Mouse (Mus musculus) kidney, postnatal 0 days (tissue): ENCODE measurements around the gene Gm39566. TPM values are rescaled to one million over a fixed set of nuclear protein-coding genes. Genes with fewer than 3 reads are reported as not detected.

ENCODE experiments used
- ATAC-seq: fragments of 200-750 bp; cut with Nextera tagmentation; replicated peaks from 2 replicates; pipeline ENCODE4 v1.8.0; 2017; ENCODE audit warnings: low read depth, moderate number of reproducible peaks, moderate TSS enrichment, moderate library complexity; ENCODE audit not compliant: low FRiP score
- DNase-seq: peaks from one replicate; pipeline ENCODE4 v3.0.0-alpha.2; 2016; ENCODE audit warnings: low spot score
- H3K27ac ChIP-seq: fragments of 300-500 bp; sonication (generic); 2 replicates; pipeline ENCODE4 v1.5.1; 2014; ENCODE audit warnings: mild to moderate bottlenecking
- H3K27me3 ChIP-seq: fragments of 300-500 bp; sonication (generic); 2 replicates; pipeline ENCODE4 v1.6.1; 2014; ENCODE audit warnings: low read length, mixed read lengths; ENCODE audit not compliant: insufficient read depth
- H3K36me3 ChIP-seq: fragments of 300-500 bp; sonication (generic); 2 replicates; pipeline ENCODE4 v1.6.1; 2014; ENCODE audit warnings: low read length, mixed read lengths; ENCODE audit not compliant: insufficient read depth
- H3K4me1 ChIP-seq: fragments of 300-500 bp; sonication (generic); replicated peaks from 2 replicates; pipeline ENCODE4 v1.6.1; 2014; ENCODE audit warnings: antibody characterized with exemption, low read length, mixed read lengths; ENCODE audit not compliant: insufficient read depth
- H3K4me2 ChIP-seq: fragments of 300-500 bp; sonication (generic); 2 replicates; pipeline ENCODE4 v1.6.1; 2014; ENCODE audit warnings: mild to moderate bottlenecking, low read length, moderate library complexity, mixed read lengths
- H3K4me3 ChIP-seq: fragments of 300-500 bp; sonication (generic); replicated peaks from 2 replicates; pipeline ENCODE4 v1.5.1; 2014; ENCODE audit warnings: low read depth, low read length
- H3K9ac ChIP-seq: fragments of 300-500 bp; sonication (generic); 2 replicates; pipeline ENCODE4 v1.6.1; 2014; ENCODE audit warnings: low read depth, low read length
- H3K9me3 ChIP-seq: fragments of 300-500 bp; sonication (generic); replicated peaks from 2 replicates; pipeline ENCODE4 v1.6.1; 2016; ENCODE audit warnings: low read length, inconsistent platforms, mixed read lengths
- CTCF ChIP-seq: IDR thresholded peaks from 2 replicates; pipeline ENCODE4 v1.5.1; 2016; ENCODE audit warnings: antibody characterized with exemption, low read depth, mild to moderate bottlenecking, moderate library complexity
- WGBS: fragments of 180-500 bp; shearing (Covaris S2); extraction: QIAGEN DNeasy Blood & Tissue Kit; methylation state at CpG from one replicate; pipeline ENCODE4 v1.1.7; 2014; 5-methylcytosine and 5-hydroxymethylcytosine counted together
- polyA plus RNA-seq: library from polyadenylated mRNA; unstranded; fragments of >200 nt; fragmentation: Nextera tagmentation; extraction: Ambion mirVana; gene quantifications from 2 replicates; pipeline ENCODE4 v1.2.1, GENCODE M21; 2015

The Gm39566 gene
- polyA plus RNA-seq, 1 experiment from 2014 or later, result not detected

GRCm38 (mm10) chr11:69801379-69801977 lies 13.6 kb downstream of the Gm39566 start, which contains the start of gene Fgf11:
Fgf11 (minus strand) TSS chr11:69801857.
- Histone ChIP-seq H3K36me3 (no peaks in the 10 kb centered on the region), H3K4me3 (peak within 1 kb of the TSS; percentile 47), H3K27ac (0 out of 2 replicates have a peak within 1 kb of the TSS, but pooled peaks have one; percentile 31), H3K27me3 (peaks cover 5% of the 10 kb centered on the region; the same call in 1 of the 2 replicates), H3K4me1 (peaks cover 44% of the 10 kb centered on the region), H3K9me3 (no peaks in the 10 kb centered on the region), H3K4me2 (peak within 1 kb of the TSS; percentile 93), H3K9ac (peak within 1 kb of the TSS; percentile 68)
- ATAC-seq (no peak), DNase-seq (no peak)
- 2% methylated on average over 32 of the region's 33 CpGs for WGBS
- no peak for TF ChIP-seq CTCF

DNA sequence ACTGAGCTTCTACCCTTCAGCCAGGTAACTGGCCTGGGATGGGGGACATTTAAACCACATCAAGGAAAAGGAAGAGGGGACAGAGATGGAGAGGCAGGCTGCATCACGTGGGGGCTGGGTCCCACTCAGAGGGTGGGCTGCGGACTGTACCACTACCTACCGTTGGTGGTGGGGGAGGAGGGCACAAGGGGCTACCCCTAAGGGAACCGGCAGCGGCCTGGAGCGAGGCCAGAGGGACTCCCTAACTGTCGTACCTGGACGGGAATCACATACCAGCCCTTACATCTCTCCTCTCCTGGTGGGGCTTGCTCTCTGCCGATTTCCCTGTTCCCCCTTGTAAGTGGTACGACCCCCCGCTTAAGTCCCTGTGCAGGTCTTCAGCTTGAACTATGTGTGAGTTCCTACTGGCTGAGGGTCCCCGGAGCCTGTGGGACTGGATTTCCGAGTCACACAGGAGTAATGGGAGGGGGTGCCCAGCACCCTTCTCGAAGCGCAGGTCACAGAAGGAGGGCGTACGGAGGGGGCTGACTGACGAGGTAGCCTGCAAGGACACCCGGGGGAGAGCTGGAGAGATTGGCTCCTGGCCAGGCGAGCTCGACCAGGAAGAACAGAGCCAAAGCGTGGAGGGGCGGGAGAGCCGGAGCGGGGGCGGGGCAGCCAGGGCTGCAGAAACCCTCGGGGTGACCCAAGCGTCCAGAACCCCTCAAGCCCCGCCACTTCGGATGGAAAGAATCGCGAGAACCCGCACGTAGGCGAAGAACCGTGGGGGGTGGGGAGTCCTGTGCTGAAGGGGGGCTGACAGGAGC lies 14.5 kb downstream of the Gm39566 start:
- peak overlapping the region; percentile 47 for H3K4me3 ChIP-seq
- under 1% methylated on average over 34 of the region's 36 CpGs for WGBS
- H3K27me3 ChIP-seq, result 0 out of 2 replicates have a peak, but pooled peaks cover 1% of the 10 kb centered on the region
- ATAC-seq, result peak; percentile 48
- H3K4me1 ChIP-seq, result peaks cover 50% of the 10 kb centered on the region
- no peaks in the 10 kb centered on the region for H3K36me3 ChIP-seq
- H3K27ac ChIP-seq, result 0 out of 2 replicates have a peak overlapping the region, but pooled peaks have one; percentile 31
- H3K9ac ChIP-seq, result peak overlapping the region; percentile 68
- DNase-seq, result peak; percentile 91
- H3K9me3 ChIP-seq, result no peaks in the 10 kb centered on the region
- peak overlapping the region; percentile 93 for H3K4me2 ChIP-seq
- TF ChIP-seq CTCF, result no peak

DNA sequence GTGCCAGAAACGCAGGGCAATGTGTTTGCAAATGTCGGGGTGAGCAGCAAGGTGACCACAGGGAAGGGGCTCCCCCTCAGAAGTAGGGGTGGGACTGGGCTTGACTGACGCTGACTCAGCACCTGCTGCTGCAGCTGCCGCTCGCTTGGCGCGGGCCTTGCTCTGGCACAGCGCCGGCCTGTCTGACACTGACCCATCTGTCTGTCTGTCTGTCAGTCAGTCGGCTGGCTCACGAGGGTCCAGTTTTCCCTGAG lies 15.0 kb downstream of the Gm39566 start:
- Histone ChIP-seq H3K36me3 (no peaks in the 10 kb centered on the region), H3K27me3 (no peaks in the 10 kb centered on the region), H3K4me2 (peak overlapping the region; percentile 93), H3K4me1 (peaks cover 50% of the 10 kb centered on the region), H3K27ac (no peak overlapping the region), H3K4me3 (peak overlapping the region; percentile 47), H3K9me3 (no peaks in the 10 kb centered on the region), H3K9ac (peak overlapping the region; percentile 68; the same call in 1 of the 2 replicates)
- no peak for ATAC-seq
- WGBS, result 3% methylated on average over 11 of the region's 11 CpGs
- TF ChIP-seq CTCF, result no peak
- no peak for DNase-seq

GRCm38 (mm10) chr11:69799394-69800137 lies 15.5 kb downstream of the Gm39566 start:
- DNase-seq, result no peak
- Histone ChIP-seq H3K27me3 (no peaks in the 10 kb centered on the region), H3K4me1 (peaks cover 45% of the 10 kb centered on the region), H3K36me3 (no peaks in the 10 kb centered on the region), H3K4me3 (no peak overlapping the region), H3K9ac (no peak overlapping the region), H3K4me2 (peak overlapping the region; percentile 93), H3K27ac (no peak overlapping the region), H3K9me3 (no peaks in the 10 kb centered on the region)
- no peak for TF ChIP-seq CTCF
- 21% methylated on average over 12 of the region's 12 CpGs for WGBS
- no peak for ATAC-seq

DNA sequence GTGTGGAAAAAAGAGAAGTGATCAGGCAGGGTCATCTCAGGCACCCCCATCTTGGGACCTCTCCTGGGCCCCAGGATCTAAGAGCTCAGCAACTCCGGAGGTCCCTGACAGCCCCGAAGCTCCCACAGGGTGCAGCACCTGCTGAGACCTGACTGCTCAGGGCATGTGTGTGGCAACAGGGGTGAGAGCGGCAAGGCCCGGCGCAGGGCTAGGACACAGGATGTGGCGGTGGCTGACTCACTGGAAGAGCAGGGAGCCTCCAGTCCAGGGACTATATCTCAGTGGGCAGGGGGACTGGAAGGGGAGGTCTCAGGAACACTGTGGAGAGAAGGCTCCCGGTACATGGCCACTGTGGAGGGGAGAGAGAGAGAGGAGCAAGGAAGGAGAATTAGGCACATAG lies 17.2 kb downstream of the Gm39566 start:
- DNase-seq (no peak), ATAC-seq (no peak)
- 83% methylated on average over 7 of the region's 7 CpGs for WGBS
- Histone ChIP-seq H3K27me3 (no peaks in the 10 kb centered on the region), H3K9ac (no peak overlapping the region), H3K27ac (no peak overlapping the region), H3K4me1 (peaks cover 31% of the 10 kb centered on the region), H3K4me3 (no peak overlapping the region), H3K4me2 (no peak overlapping the region), H3K9me3 (no peaks in the 10 kb centered on the region), H3K36me3 (no peaks in the 10 kb centered on the region)
- no peak for TF ChIP-seq CTCF

- WGBS, result 2% methylated on average over 13 of the region's 13 CpGs
- peak overlapping the region; percentile 67; the same call in 1 of the 2 replicates for H3K9ac ChIP-seq
- H3K27me3 ChIP-seq, result no peaks in the 10 kb centered on the region
- no peaks in the 10 kb centered on the region for H3K9me3 ChIP-seq
- ATAC-seq (no peak), DNase-seq (no peak)
- H3K36me3 ChIP-seq, result no peaks in the 10 kb centered on the region
- TF ChIP-seq CTCF, result no peak
- peaks cover 18% of the 10 kb centered on the region for H3K4me1 ChIP-seq
- no peak overlapping the region for H3K27ac ChIP-seq
- peak overlapping the region; percentile 50 for H3K4me3 ChIP-seq
- peak overlapping the region; percentile 95 for H3K4me2 ChIP-seq
Measured at GRCm38 (mm10) chr11:69795983-69796435, 19.1 kb downstream of the Gm39566 start.
